Mouse (Mus musculus) embryonic fibroblast, embryonic 13.5 days (primary cell): ENCODE results near the gene Ascc2.

Experiments used
- CTCF ChIP-seq: IDR thresholded peaks from 2 replicates; pipeline ENCODE4 v1.5.1; 2011; ENCODE audit warnings: mild to moderate bottlenecking, control low read depth, low read length, moderate library complexity, borderline replicate concordance; ENCODE audit not compliant: insufficient read depth
- POLR2A ChIP-seq: IDR thresholded peaks from 2 replicates; pipeline ENCODE4 v1.6.1; 2011; ENCODE audit warnings: low read depth, mild to moderate bottlenecking, control low read depth, low read length, moderate library complexity

GRCm38 (mm10) chr11:4720900-4721580 lies 83.5 kb downstream of the Ascc2 start:
- TF ChIP-seq POLR2A: no peak
- TF ChIP-seq CTCF: no peak
